Mouse (Mus musculus) G1E (cell line): Measurements from ENCODE around the gene Klhl32. TPM values are rescaled to one million over a fixed set of nuclear protein-coding genes. Genes with fewer than 3 reads are reported as not detected.

Experiments used
- ATAC-seq: 2 replicates; pipeline ENCODE4 v1.8.0; 2016; ENCODE audit warnings: mild to moderate bottlenecking; ENCODE audit not compliant: insufficient number of reproducible peaks, poor library complexity, low FRiP score, severe bottlenecking; ENCODE audit errors: extremely low read depth
- DNase-seq: peaks from one replicate; pipeline ENCODE4 v3.0.0; 2012; ENCODE audit warnings: low spot score
- H3K27me3 ChIP-seq: 2 replicates; pipeline ENCODE4 v1.6.1; 2012; ENCODE audit warnings: mild to moderate bottlenecking, low read length, inconsistent platforms; ENCODE audit not compliant: insufficient read depth
- H3K36me3 ChIP-seq: replicated peaks from 2 replicates; pipeline ENCODE3; 2012; ENCODE audit warnings: mild to moderate bottlenecking, inconsistent platforms
- H3K4me1 ChIP-seq: 2 replicates; pipeline ENCODE4 v1.6.1; 2012; ENCODE audit warnings: low read depth, low read length, inconsistent platforms, mixed read lengths; ENCODE audit not compliant: insufficient read depth
- H3K4me3 ChIP-seq: 2 replicates; pipeline ENCODE4 v1.5.1; 2012; ENCODE audit warnings: low read depth, mild to moderate bottlenecking, inconsistent platforms, low read length, moderate library complexity, mixed read lengths
- H3K9me3 ChIP-seq: replicated peaks from 2 replicates; pipeline ENCODE4 v1.6.1; 2012; ENCODE audit warnings: inconsistent platforms
- CTCF ChIP-seq: IDR thresholded peaks from 2 replicates; pipeline ENCODE4 v1.5.1; 2012; ENCODE audit warnings: low read depth, low read length, inconsistent platforms, mixed read lengths
- GATA1 ChIP-seq: IDR thresholded peaks from 2 replicates; pipeline ENCODE4 v1.6.1; 2012; ENCODE audit warnings: borderline replicate concordance, low read length, inconsistent platforms, mixed read lengths
- GATA2 ChIP-seq: IDR thresholded peaks from 2 replicates; pipeline ENCODE4 v1.6.1; 2012; ENCODE audit warnings: low read depth, low read length, inconsistent platforms, borderline replicate concordance
- POLR2AphosphoS5 ChIP-seq: IDR thresholded peaks from 2 replicates; pipeline ENCODE4 v1.6.1; 2012; ENCODE audit warnings: low read depth, low read length, inconsistent platforms; ENCODE audit not compliant: insufficient replicate concordance
- TAL1 ChIP-seq: conservative IDR thresholded peaks from 2 replicates; pipeline ENCODE4 v1.6.1; 2012; ENCODE audit warnings: low read depth, low read length, inconsistent platforms, mixed read lengths
- polyA plus RNA-seq: library from polyadenylated mRNA; stranded (reverse); fragments of >175 nt; gene quantifications from 2 replicates; pipeline ENCODE4 v1.2.3, GENCODE M21; 2012
- total RNA-seq, 2 experiments: library from RNA; stranded (forward) in 1 of 2; stranded (reverse) in 1 of 2; fragments of 200-1000 nt in 1 of 2; fragments of >200 nt in 1 of 2; fragmentation: Nextera tagmentation in 1 of 2; gene quantifications; 2 replicates each; pipeline ENCODE4 v1.2.3; 2014 to 2017

Gene Klhl32
- total RNA-seq (2014; fragmentation: Nextera tagmentation) (not detected in 2 replicates), total RNA-seq (2017) (0.05 and 0.35 TPM in 2 replicates), polyA plus RNA-seq (0.02 TPM in 1 of 2 replicates, not detected in the other)

DNA sequence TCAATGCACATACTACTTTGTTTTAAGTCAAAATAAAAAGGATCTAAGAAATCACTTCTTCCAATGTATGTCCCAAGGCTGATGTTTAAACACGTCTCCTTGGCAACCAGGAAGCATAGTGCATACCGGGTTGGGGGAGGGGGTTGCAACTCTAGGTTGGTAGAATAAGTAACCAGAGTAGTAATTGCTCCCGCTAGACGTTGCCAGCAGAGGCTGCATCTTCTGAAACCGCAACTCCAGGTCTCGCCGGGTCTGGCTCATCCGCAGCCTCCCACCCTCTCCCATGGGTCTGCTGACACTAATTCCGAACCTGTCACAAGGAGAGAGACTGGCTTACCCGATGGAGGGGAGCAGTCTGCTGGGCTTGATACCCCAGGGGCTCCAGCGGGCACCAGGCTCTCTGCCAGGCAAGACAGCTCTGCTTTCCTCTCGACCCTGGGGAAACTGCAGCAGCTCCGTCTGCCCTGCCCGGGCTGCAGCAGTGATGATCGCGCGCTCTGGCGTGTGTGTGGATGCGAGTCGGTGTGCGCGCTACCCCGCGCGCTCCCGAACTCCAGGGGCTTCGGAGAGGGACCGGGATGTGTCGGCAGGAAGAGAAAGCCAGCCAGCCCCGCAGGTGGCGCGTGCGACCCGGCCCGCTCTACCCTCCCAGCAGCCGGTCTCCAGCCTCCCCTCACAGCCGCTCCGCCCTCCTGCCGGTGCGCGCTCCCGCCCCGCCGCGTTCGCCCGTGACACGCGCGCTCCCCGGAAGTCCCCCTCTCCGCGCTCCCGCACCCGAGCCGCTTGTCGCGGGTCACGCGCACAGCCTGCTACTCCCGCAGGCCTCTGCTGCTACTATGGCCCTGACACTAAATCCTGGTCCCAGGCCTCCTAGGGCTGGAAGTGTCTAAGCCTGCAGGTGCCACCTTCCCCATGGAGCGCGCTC is at the start of gene Klhl32:
Gene Klhl32 (minus strand): TSS at position 724 of the 925 bp plus-strand sequence.
- Histone ChIP-seq H3K4me3 (no peak within 1 kb of the TSS), H3K9me3 (no peaks in the 10 kb centered on the region), H3K36me3 (no peaks in the 10 kb centered on the region), H3K4me1 (no peaks in the 10 kb centered on the region), H3K27me3 (peaks cover 7% of the 10 kb centered on the region; the same call in 1 of the 2 replicates)
- no peak for TF ChIP-seq GATA2
- no peak for TF ChIP-seq GATA1
- TF ChIP-seq POLR2AphosphoS5 = no peak
- no peak for TF ChIP-seq CTCF
- no peak for TF ChIP-seq TAL1
- DNase-seq (no peak), ATAC-seq (no peak)

DNA sequence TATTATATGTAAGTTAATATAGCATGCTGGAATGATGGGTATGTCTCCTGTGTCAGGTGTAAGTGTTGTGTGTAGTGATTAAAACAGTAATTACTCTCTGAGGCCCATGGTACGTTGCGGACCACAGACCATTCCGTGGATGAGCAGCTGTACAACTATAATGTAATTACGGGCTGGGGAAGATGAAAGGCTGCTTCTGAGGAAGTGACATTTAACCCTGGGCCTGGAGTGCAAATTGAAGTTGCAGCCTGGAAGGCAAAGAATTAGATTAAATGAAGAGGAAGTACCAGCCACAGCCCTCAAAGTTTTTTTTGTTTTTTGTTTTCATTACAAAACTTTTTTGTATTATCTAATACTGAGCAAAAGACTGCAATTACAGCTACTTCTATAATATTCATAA is 48.2 kb upstream of the Klhl32 start:
- Histone ChIP-seq H3K27me3 (no peaks in the 10 kb centered on the region), H3K4me3 (peak overlapping the region; percentile 88), H3K36me3 (peaks cover 30% of the 10 kb centered on the region), H3K9me3 (no peaks in the 10 kb centered on the region), H3K4me1 (peaks cover 5% of the 10 kb centered on the region)
- ATAC-seq (no peak), DNase-seq (no peak)
- TF ChIP-seq TAL1 (no peak), POLR2AphosphoS5 (no peak), CTCF (no peak), GATA1 (no peak), GATA2 (no peak)

DNA sequence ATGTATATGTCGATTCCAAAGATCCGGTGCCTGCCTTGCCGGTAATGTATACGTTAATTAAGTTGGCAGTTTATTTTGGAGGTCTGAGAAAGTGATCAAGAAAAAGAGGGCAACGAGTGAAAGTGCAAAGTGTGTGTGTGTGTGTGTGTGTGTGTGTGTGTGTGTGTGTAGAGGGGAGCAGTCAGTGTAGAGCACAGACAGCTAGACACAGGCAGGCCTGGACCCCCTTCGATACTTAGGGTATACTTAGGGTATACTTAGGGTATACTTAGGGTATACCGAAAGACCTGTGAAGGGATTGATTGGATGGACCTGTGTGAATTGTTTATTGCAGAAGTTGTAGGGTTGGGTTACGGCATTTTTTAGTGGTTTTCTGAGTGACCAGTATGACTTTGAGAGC is 47.7 kb upstream of the Klhl32 start:
- DNase-seq = no peak
- H3K4me1 ChIP-seq = peaks cover 5% of the 10 kb centered on the region
- no peaks in the 10 kb centered on the region for H3K9me3 ChIP-seq
- H3K36me3 ChIP-seq = peaks cover 26% of the 10 kb centered on the region
- ATAC-seq = no peak
- no peak for TF ChIP-seq TAL1
- TF ChIP-seq POLR2AphosphoS5 = no peak
- no peak for TF ChIP-seq GATA2
- no peak for TF ChIP-seq CTCF
- TF ChIP-seq GATA1 = no peak
- H3K4me3 ChIP-seq = peak overlapping the region; percentile 88
- no peaks in the 10 kb centered on the region for H3K27me3 ChIP-seq

DNA sequence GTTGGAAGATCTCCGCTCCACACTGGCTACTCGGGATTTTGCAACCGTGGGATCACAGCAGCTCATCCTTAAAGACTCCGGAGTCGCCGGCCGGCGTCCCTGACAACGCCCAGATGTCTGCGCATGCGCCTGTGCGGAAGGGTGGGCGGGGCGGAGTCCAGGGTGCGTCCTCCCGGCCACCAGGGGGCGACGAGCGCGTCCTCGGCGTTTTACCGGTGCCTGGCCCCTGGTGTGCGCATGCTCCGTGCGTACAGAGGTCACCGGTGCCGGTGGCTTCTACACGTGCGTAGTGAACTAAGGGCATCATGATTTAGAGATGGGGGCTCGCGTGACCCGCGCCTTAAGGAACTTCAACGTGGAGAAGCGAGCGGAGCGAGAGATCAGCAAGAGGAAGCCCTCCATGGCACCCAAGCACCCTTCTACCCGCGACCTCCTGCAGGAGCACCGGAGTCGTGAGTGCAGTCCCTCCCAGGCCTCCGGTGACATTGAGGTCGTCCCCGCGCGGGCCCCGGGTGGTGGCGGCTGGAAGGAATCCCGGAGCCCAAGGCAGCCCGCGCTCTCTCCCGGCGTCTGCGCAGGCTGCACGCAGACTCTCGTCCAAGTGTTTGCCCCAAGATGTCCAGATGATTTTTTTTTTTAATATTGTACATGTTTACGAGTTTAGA is 47.1 kb upstream of the Klhl32 start, which contains the start of gene Ndufaf4:
Gene Ndufaf4 (plus strand): TSS at position 233 of the 665 bp plus-strand sequence.
- peaks cover 5% of the 10 kb centered on the region for H3K4me1 ChIP-seq
- H3K27me3 ChIP-seq = no peaks in the 10 kb centered on the region
- H3K9me3 ChIP-seq = no peaks in the 10 kb centered on the region
- peak within 1 kb of the TSS; percentile 88 for H3K4me3 ChIP-seq
- peaks cover 19% of the 10 kb centered on the region for H3K36me3 ChIP-seq
- ATAC-seq (peak; percentile 82), DNase-seq (peak; percentile 77)
- TF ChIP-seq CTCF = peak; percentile 78
- no peak for TF ChIP-seq TAL1

DNA sequence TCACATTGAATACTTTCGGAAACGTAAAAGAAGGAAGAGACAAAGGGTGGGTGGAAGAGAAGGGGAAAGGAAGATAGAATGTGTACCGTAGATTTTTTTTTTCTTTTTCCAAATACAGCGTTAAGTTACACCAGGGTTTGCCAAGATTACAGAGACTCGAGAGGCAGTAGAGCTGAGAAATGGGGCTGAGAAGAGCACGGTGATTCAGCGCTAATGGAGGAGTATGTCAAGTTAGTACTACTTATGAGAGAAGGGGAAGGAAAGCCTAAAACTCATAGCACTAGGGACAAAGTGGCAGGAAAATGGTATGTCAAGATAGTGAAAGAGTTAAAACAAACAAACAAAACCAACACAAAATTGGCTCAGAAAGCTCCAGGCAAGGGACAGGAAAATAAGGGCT is 46.4 kb upstream of the Klhl32 start:
- Histone ChIP-seq H3K9me3 (no peaks in the 10 kb centered on the region), H3K27me3 (no peaks in the 10 kb centered on the region), H3K4me1 (peaks cover 5% of the 10 kb centered on the region), H3K36me3 (peaks cover 15% of the 10 kb centered on the region), H3K4me3 (peak overlapping the region; percentile 88)
- DNase-seq = no peak
- no peak for TF ChIP-seq CTCF
- TF ChIP-seq TAL1 = no peak
- no peak for TF ChIP-seq GATA2
- no peak for TF ChIP-seq GATA1
- TF ChIP-seq POLR2AphosphoS5 = no peak
- ATAC-seq = no peak

DNA sequence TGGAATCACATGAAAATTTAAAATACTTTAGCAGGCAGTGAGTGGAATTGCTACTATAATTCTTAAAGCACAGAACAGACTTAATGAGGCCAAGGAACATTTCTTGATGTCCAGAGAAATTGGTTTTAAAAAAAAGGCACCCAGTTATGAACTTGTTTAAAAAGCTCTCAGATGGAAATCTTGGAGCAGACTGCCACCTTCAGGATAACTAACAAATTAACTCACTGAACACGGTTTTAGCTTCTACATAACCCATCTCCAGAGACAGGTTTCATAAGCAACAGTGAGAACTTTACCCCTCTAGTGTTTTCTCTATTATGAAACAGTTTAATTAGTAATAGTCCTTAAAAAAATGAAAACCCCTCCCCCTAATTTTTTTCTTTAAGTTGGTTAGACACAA is 45.9 kb upstream of the Klhl32 start:
- Histone ChIP-seq H3K4me1 (peaks cover 5% of the 10 kb centered on the region), H3K36me3 (peaks cover 15% of the 10 kb centered on the region), H3K9me3 (no peaks in the 10 kb centered on the region), H3K27me3 (no peaks in the 10 kb centered on the region), H3K4me3 (no peak overlapping the region)
- ATAC-seq (peak; percentile 43; the same call in 1 of the 2 replicates), DNase-seq (peak; percentile 38)
- TF ChIP-seq POLR2AphosphoS5 = no peak
- TF ChIP-seq TAL1 = no peak
- TF ChIP-seq GATA1 = no peak
- no peak for TF ChIP-seq GATA2
- no peak for TF ChIP-seq CTCF
